Comparison of ENCODE assay signal across 9 mouse cellular contexts in genomic region chr11:33931836-33932385, GRCm38 (mm10). TPM values are rescaled to one million over a fixed set of nuclear protein-coding genes. Genes with fewer than 3 reads are reported as not detected.
DNase-seq lines count a peak whose midpoint lies in the region; ATAC-seq and TF ChIP-seq lines count a peak whose summit lies in the region.
"Had no signal": no experiment of that assay in that cellular context is flagged by ENCODE, and none has a peak within 500 bp of the region (broad histone marks: within the 10 kb centered on the region; RNA-seq: fewer than 3 reads in every experiment).

No protein-coding gene starts in this region.

- no peak for TF ChIP-seq EP300 in lung, postnatal 0 days (IDR thresholded peaks at IDR 0.05)

- no peak overlapping the region for H3K27ac ChIP-seq in forebrain, embryonic 11.5 days (ENCODE audit: low read depth, low read length)
- H3K27ac ChIP-seq in forebrain, postnatal 0 days (ENCODE audit: low read depth, low read length) = no peak overlapping the region
- H3K27ac ChIP-seq in intestine, postnatal 0 days (ENCODE audit: low read depth, low read length) = peak overlapping the region; percentile 28; the same call in 1 of the 2 replicates
- H3K27ac ChIP-seq in lung, postnatal 0 days (ENCODE audit: low read length) = no peak overlapping the region
- no peak overlapping the region for H3K27ac ChIP-seq in hindbrain, postnatal 0 days
- H3K27ac ChIP-seq: heart, adult 2 months had no signal

- ATAC-seq in forebrain, embryonic 11.5 days (replicated peaks; ENCODE audit: low FRiP score) = no peak; the same call in 1 of the 2 replicates
- ATAC-seq in forebrain, postnatal 0 days = no peak
- ATAC-seq in intestine, postnatal 0 days = 0 out of 2 replicates have a peak, but pooled peaks have one; percentile 36
- peak; percentile 42; the same call in 1 of the 2 replicates for ATAC-seq in lung, postnatal 0 days
- ATAC-seq in hindbrain, postnatal 0 days = no peak

- no peak overlapping the region for H3K9ac ChIP-seq in forebrain, embryonic 11.5 days (ENCODE audit: low read length)
- H3K9ac ChIP-seq in forebrain, postnatal 0 days = no peak overlapping the region
- H3K9ac ChIP-seq in intestine, postnatal 0 days (ENCODE audit: low read depth, low read length) = no peak overlapping the region
- H3K9ac ChIP-seq in lung, postnatal 0 days (replicated peaks; ENCODE audit: low read depth) = no peak overlapping the region
- H3K9ac ChIP-seq in hindbrain, postnatal 0 days (replicated peaks; ENCODE audit: low read length) = no peak overlapping the region

- DNase-seq in forebrain, embryonic 11.5 days (ENCODE audit: low spot score) = peak; percentile 85
- no peak for DNase-seq in forebrain, postnatal 0 days
- DNase-seq in ZHBTc4 (ENCODE audit: low read depth, low spot score) = peak; percentile 90
- DNase-seq in lung, postnatal 0 days (ENCODE audit: low spot score) = peak; percentile 40
- DNase-seq in splenic B cell, adult 2 months (ENCODE audit: low read depth, low spot score) = peak; percentile 92
- DNase-seq in cerebellum, postnatal 25 days = no peak
- no peak for DNase-seq in hindbrain, postnatal 0 days (ENCODE audit: low spot score)

- no peak overlapping the region for H3K4me3 ChIP-seq in forebrain, embryonic 11.5 days (ENCODE audit: low read depth, low read length)
- H3K4me3 ChIP-seq in forebrain, postnatal 0 days (ENCODE audit: low read depth, low read length) = no peak overlapping the region
- H3K4me3 ChIP-seq in intestine, postnatal 0 days (ENCODE audit: low read depth, low read length) = no peak overlapping the region
- no peak overlapping the region for H3K4me3 ChIP-seq in lung, postnatal 0 days (ENCODE audit: low read depth, low read length)
- H3K4me3 ChIP-seq in hindbrain, postnatal 0 days (ENCODE audit: low read length) = no peak overlapping the region
- H3K4me3 ChIP-seq: heart, adult 2 months had no signal

- no peaks in the 10 kb centered on the region for H3K9me3 ChIP-seq in forebrain, embryonic 11.5 days (ENCODE audit: control insufficient read depth, low read length)
- H3K9me3 ChIP-seq in forebrain, postnatal 0 days (ENCODE audit: low read length) = no peaks in the 10 kb centered on the region
- H3K9me3 ChIP-seq in intestine, postnatal 0 days (ENCODE audit: control insufficient read depth) = no peaks in the 10 kb centered on the region
- no peaks in the 10 kb centered on the region for H3K9me3 ChIP-seq in lung, postnatal 0 days (ENCODE audit: low read length)
- H3K9me3 ChIP-seq in hindbrain, postnatal 0 days (ENCODE audit: low read length) = no peaks in the 10 kb centered on the region

- H3K27me3 ChIP-seq in forebrain, embryonic 11.5 days (ENCODE audit: control insufficient read depth, insufficient read depth, low read length) = no peaks in the 10 kb centered on the region
- H3K27me3 ChIP-seq in forebrain, postnatal 0 days (ENCODE audit: insufficient read depth, low read length) = no peaks in the 10 kb centered on the region
- H3K27me3 ChIP-seq in intestine, postnatal 0 days (replicated peaks; ENCODE audit: control insufficient read depth, insufficient read depth, low read length) = no peaks in the 10 kb centered on the region
- no peaks in the 10 kb centered on the region for H3K27me3 ChIP-seq in lung, postnatal 0 days (replicated peaks; ENCODE audit: insufficient read depth, low read length)
- no peaks in the 10 kb centered on the region for H3K27me3 ChIP-seq in splenic B cell, adult 2 months (ENCODE audit: control insufficient read depth, insufficient read depth, low read length, poor library complexity, severe bottlenecking)
- no peaks in the 10 kb centered on the region for H3K27me3 ChIP-seq in hindbrain, postnatal 0 days (ENCODE audit: insufficient read depth, low read length)

- H3K36me3 ChIP-seq in forebrain, embryonic 11.5 days (ENCODE audit: control insufficient read depth, insufficient read depth, low read length) = no peaks in the 10 kb centered on the region
- H3K36me3 ChIP-seq in forebrain, postnatal 0 days (ENCODE audit: insufficient read depth) = no peaks in the 10 kb centered on the region
- no peaks in the 10 kb centered on the region for H3K36me3 ChIP-seq in intestine, postnatal 0 days (ENCODE audit: control insufficient read depth, insufficient read depth)
- no peaks in the 10 kb centered on the region for H3K36me3 ChIP-seq in lung, postnatal 0 days (ENCODE audit: insufficient read depth, low read length)
- H3K36me3 ChIP-seq in splenic B cell, adult 2 months (ENCODE audit: control insufficient read depth, insufficient read depth, low read length, poor library complexity, severe bottlenecking) = no peaks in the 10 kb centered on the region
- no peaks in the 10 kb centered on the region for H3K36me3 ChIP-seq in hindbrain, postnatal 0 days (ENCODE audit: insufficient read depth, low read length)

- no peak for TF ChIP-seq CTCF in forebrain, postnatal 0 days (IDR thresholded peaks at IDR 0.05; ENCODE audit: low read depth)
- no peak for TF ChIP-seq CTCF in intestine, postnatal 0 days (IDR thresholded peaks at IDR 0.05; ENCODE audit: low read depth)
- no peak for TF ChIP-seq CTCF in lung, postnatal 0 days (IDR thresholded peaks at IDR 0.05)
- no peak for TF ChIP-seq CTCF in hindbrain, postnatal 0 days (IDR thresholded peaks at IDR 0.05; ENCODE audit: low read depth)

- H3K4me1 ChIP-seq in forebrain, embryonic 11.5 days (replicated peaks; ENCODE audit: control insufficient read depth, insufficient read depth, low read length) = no peaks in the 10 kb centered on the region
- H3K4me1 ChIP-seq in forebrain, postnatal 0 days (ENCODE audit: insufficient read depth) = no peaks in the 10 kb centered on the region
- H3K4me1 ChIP-seq in intestine, postnatal 0 days (replicated peaks; ENCODE audit: control insufficient read depth, insufficient read depth, low read length) = 0 out of 2 replicates have a peak, but pooled peaks cover 5% of the 10 kb centered on the region
- H3K4me1 ChIP-seq in lung, postnatal 0 days (ENCODE audit: insufficient read depth, low read depth, low read length) = peaks cover 3% of the 10 kb centered on the region; the same call in 1 of the 2 replicates
- H3K4me1 ChIP-seq in hindbrain, postnatal 0 days (ENCODE audit: insufficient read depth, low read length) = peaks cover 4% of the 10 kb centered on the region; the same call in 1 of the 2 replicates

- WGBS in forebrain, embryonic 11.5 days = 11% methylated on average over 8 of the region's 10 CpGs
- 17% methylated on average over 10 of the region's 10 CpGs for WGBS in forebrain, postnatal 0 days
- 6% methylated on average over 9 of the region's 10 CpGs for WGBS in intestine, postnatal 0 days
- 13% methylated on average over 10 of the region's 10 CpGs for WGBS in lung, postnatal 0 days
- WGBS in hindbrain, postnatal 0 days = 21% methylated on average over 10 of the region's 10 CpGs

- H3K4me2 ChIP-seq in forebrain, embryonic 11.5 days (ENCODE audit: low read depth, low read length, severe bottlenecking) = peak overlapping the region; percentile 21; the same call in 1 of the 2 replicates
- H3K4me2 ChIP-seq in forebrain, postnatal 0 days (ENCODE audit: low read depth) = no peak overlapping the region
- H3K4me2 ChIP-seq in intestine, postnatal 0 days (replicated peaks; ENCODE audit: low read depth) = peak overlapping the region; percentile 59
- peak overlapping the region; percentile 25; the same call in 1 of the 2 replicates for H3K4me2 ChIP-seq in lung, postnatal 0 days (replicated peaks; ENCODE audit: low read depth, low read length)
- H3K4me2 ChIP-seq in hindbrain, postnatal 0 days (ENCODE audit: low read depth, low read length) = no peak overlapping the region

RNA-seq across cellular contexts. Expression of gene Kcnmb1, which starts 30.9 kb away (rescaled TPM):
- 0.05 TPM in 1 of 2 replicates, not detected in the other for polyA plus RNA-seq in forebrain, embryonic 11.5 days (2014; fragmentation: Nextera tagmentation; extraction: Ambion mirVana)
- 0.10 and 0.15 TPM in 2 replicates for total RNA-seq in forebrain, postnatal 0 days (2014; rRNA removed)
- 0.10 and 0.13 TPM in 2 replicates for polyA plus RNA-seq in forebrain, postnatal 0 days (2015; fragmentation: Nextera tagmentation; extraction: Ambion mirVana)
- polyA plus RNA-seq in intestine, postnatal 0 days (2015; fragmentation: Nextera tagmentation; extraction: Ambion mirVana) = 1.8 and 1.9 TPM in 2 replicates
- polyA plus RNA-seq in lung, postnatal 0 days (2015; fragmentation: Nextera tagmentation; extraction: Ambion mirVana) = 0.66 and 0.74 TPM in 2 replicates
- total RNA-seq in hindbrain, postnatal 0 days (2014; rRNA removed) = 0.11 and 0.26 TPM in 2 replicates
- polyA plus RNA-seq in hindbrain, postnatal 0 days (2015; fragmentation: Nextera tagmentation; extraction: Ambion mirVana) = 0.08 and 0.20 TPM in 2 replicates

Comparison
In these comparisons a context has a peak if more than half of its experiments do, and no peak if none do; other contexts are left out.
1. DNase-seq: peak in forebrain, embryonic 11.5 days (single experiment), ZHBTc4 (single experiment), lung, postnatal 0 days (single experiment) and splenic B cell, adult 2 months (single experiment); none in forebrain, postnatal 0 days (single experiment), cerebellum, postnatal 25 days (0 of 2) and hindbrain, postnatal 0 days (single experiment).
2. H3K4me2 ChIP-seq: peak in forebrain, embryonic 11.5 days (single experiment), intestine, postnatal 0 days (single experiment) and lung, postnatal 0 days (single experiment); none in forebrain, postnatal 0 days (single experiment) and hindbrain, postnatal 0 days (single experiment).
3. ATAC-seq: peak in intestine, postnatal 0 days (single experiment) and lung, postnatal 0 days (single experiment); none in forebrain, embryonic 11.5 days (single experiment), forebrain, postnatal 0 days (single experiment) and hindbrain, postnatal 0 days (single experiment).